Comparison of ENCODE assay signal across 8 mouse cellular contexts in the genomic region with DNA sequence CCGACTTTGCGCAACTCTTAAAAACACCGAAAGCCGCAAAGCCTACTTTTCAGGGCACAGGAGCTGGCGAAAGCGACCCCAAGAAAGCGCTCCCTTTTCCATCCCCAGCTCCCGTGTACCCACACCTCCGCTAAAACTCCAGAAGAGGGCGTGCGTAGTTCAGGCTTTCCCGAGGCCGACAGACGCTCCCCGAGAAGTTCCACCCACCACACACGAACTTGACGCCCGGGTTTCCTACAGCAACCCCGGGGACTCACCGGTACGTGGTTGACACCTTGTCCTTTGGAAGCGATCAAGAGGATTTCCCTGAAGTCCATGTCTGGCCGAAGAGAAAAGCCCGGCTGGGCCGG. TPM values are rescaled to one million over a fixed set of nuclear protein-coding genes. Genes with fewer than 3 reads are reported as not detected.
DNase-seq lines count a peak whose midpoint lies in the region; ATAC-seq and TF ChIP-seq lines count a peak whose summit lies in the region.

No protein-coding gene starts in this region.

- WGBS in heart, embryonic 13.5 days, result 2% methylated on average over 25 of the region's 25 CpGs
- 0% methylated on average over 25 of the region's 25 CpGs for WGBS in forebrain, embryonic 13.5 days
- WGBS in liver, embryonic 13.5 days (ENCODE audit: insufficient replicate concordance), result under 1% methylated on average over 25 of the region's 25 CpGs

- peaks cover 57% of the 10 kb centered on the region for H3K4me1 ChIP-seq in heart, embryonic 13.5 days
- peaks cover 4 to 8% of the 10 kb centered on the region in 2 experiments; a peak in 2 of 4 replicates for H3K4me1 ChIP-seq in MEL (ENCODE audit: control insufficient read depth in 1 of 2, insufficient read depth in 2 of 2, low read length in 2 of 2)
- H3K4me1 ChIP-seq in forebrain, embryonic 13.5 days, result peaks cover 52% of the 10 kb centered on the region
- H3K4me1 ChIP-seq in liver, embryonic 13.5 days (replicated peaks), result peaks cover 64% of the 10 kb centered on the region

- no peaks in the 10 kb centered on the region for H3K36me3 ChIP-seq in heart, embryonic 13.5 days
- peaks cover 0 to 10% of the 10 kb centered on the region in 2 experiments; a peak in 2 of 4 replicates for H3K36me3 ChIP-seq in MEL (ENCODE audit: control insufficient read depth in 1 of 2, insufficient read depth in 2 of 2, low read length in 2 of 2)
- no peaks in the 10 kb centered on the region for H3K36me3 ChIP-seq in forebrain, embryonic 13.5 days (ENCODE audit: poor library complexity, severe bottlenecking)
- H3K36me3 ChIP-seq in liver, embryonic 13.5 days, result no peaks in the 10 kb centered on the region

- peak overlapping the region; percentile 92 for H3K27ac ChIP-seq in heart, embryonic 13.5 days (replicated peaks)
- H3K27ac ChIP-seq in MEL (ENCODE audit: control insufficient read depth, low read depth, low read length), result peak overlapping the region; percentile 89
- H3K27ac ChIP-seq in forebrain, embryonic 13.5 days, result peak overlapping the region; percentile 82
- H3K27ac ChIP-seq in liver, embryonic 13.5 days, result peak overlapping the region; percentile 93

- no peaks in the 10 kb centered on the region for H3K9me3 ChIP-seq in heart, embryonic 13.5 days
- no peaks in the 10 kb centered on the region for H3K9me3 ChIP-seq in MEL (replicated peaks; ENCODE audit: insufficient read depth, low read length)
- no peaks in the 10 kb centered on the region for H3K9me3 ChIP-seq in forebrain, embryonic 13.5 days (replicated peaks)
- H3K9me3 ChIP-seq in liver, embryonic 13.5 days (replicated peaks), result no peaks in the 10 kb centered on the region

- DNase-seq in heart, postnatal 25 days (ENCODE audit: low spot score), result no peak
- DNase-seq in MEL (ENCODE audit: low read depth, low spot score), result no peak
- no peak for DNase-seq in liver, embryonic 13.5 days
- DNase-seq in telencephalon, adult 2 months (ENCODE audit: low read depth, low spot score), result peak; percentile 62
- DNase-seq in cerebellum, adult 8-10 months, result no peak
- DNase-seq in thymus, postnatal 14 days, result no peak

- H3K79me2 ChIP-seq in MEL (ENCODE audit: control insufficient read depth, insufficient read depth, low read length, poor library complexity), result peaks cover 27% of the 10 kb centered on the region

- H3K27me3 ChIP-seq in heart, embryonic 13.5 days (replicated peaks), result no peaks in the 10 kb centered on the region
- no peaks in the 10 kb centered on the region for H3K27me3 ChIP-seq in MEL (ENCODE audit: control insufficient read depth in 1 of 2, insufficient read depth in 2 of 2, low read length in 2 of 2)
- no peaks in the 10 kb centered on the region for H3K27me3 ChIP-seq in forebrain, embryonic 13.5 days
- H3K27me3 ChIP-seq in liver, embryonic 13.5 days, result no peaks in the 10 kb centered on the region

- peak overlapping the region; percentile 90 for H3K4me2 ChIP-seq in heart, embryonic 13.5 days
- peak overlapping the region; percentile 95 for H3K4me2 ChIP-seq in forebrain, embryonic 13.5 days
- peak overlapping the region; percentile 85 for H3K4me2 ChIP-seq in liver, embryonic 13.5 days

- TF ChIP-seq CTCF in MEL (IDR thresholded peaks at IDR 0.05 in 2 of 3, conservative IDR thresholded peaks at IDR 0.05 in 1 of 3; ENCODE audit: control insufficient read depth in 1 of 3, insufficient read depth in 1 of 3, low read depth in 2 of 3, low read length in 3 of 3, poor library complexity in 1 of 3, severe bottlenecking in 1 of 3), result peak in 2 of 3 experiments; percentile 52 to 55; a peak in 5 of 6 replicates

- TF ChIP-seq EP300 in MEL (IDR thresholded peaks at IDR 0.05; ENCODE audit: low read depth in 1 of 2, low read length in 2 of 2), result no peak

- peak overlapping the region; percentile 86 for H3K9ac ChIP-seq in heart, embryonic 13.5 days
- H3K9ac ChIP-seq in MEL (ENCODE audit: control insufficient read depth, low read depth, low read length, poor library complexity, severe bottlenecking), result peak overlapping the region; percentile 81
- H3K9ac ChIP-seq in forebrain, embryonic 13.5 days, result peak overlapping the region; percentile 69
- H3K9ac ChIP-seq in liver, embryonic 13.5 days, result peak overlapping the region; percentile 84

- H3K4me3 ChIP-seq in heart, embryonic 13.5 days, result peak overlapping the region; percentile 69
- peak overlapping the region; percentile 78 to 81 for H3K4me3 ChIP-seq in MEL (ENCODE audit: control insufficient read depth in 1 of 2, insufficient read depth in 1 of 2, low read depth in 2 of 2, low read length in 2 of 2)
- H3K4me3 ChIP-seq in forebrain, embryonic 13.5 days, result peak overlapping the region; percentile 67
- H3K4me3 ChIP-seq in liver, embryonic 13.5 days (replicated peaks), result peak overlapping the region; percentile 85

- ATAC-seq in heart, embryonic 13.5 days (ENCODE audit: extremely low read depth, insufficient number of reproducible peaks, low FRiP score, low TSS enrichment), result peak; percentile 28
- ATAC-seq in forebrain, embryonic 13.5 days, result no peak
- peak; percentile 72 for ATAC-seq in liver, embryonic 13.5 days (ENCODE audit: low read depth)

- intact Hi-C loops in heart, postnatal 25 days (cut with DNase I), result loop anchor here (5.0 kb wide), 1 partner anchor 210 kb away; the partner anchor contains the start of genes Gtf2h1 and Hps5

- TF ChIP-seq POLR2A in MEL (IDR thresholded peaks at IDR 0.05; ENCODE audit: control insufficient read depth in 1 of 2, insufficient read depth in 1 of 2, low read depth in 1 of 2, low read length in 2 of 2, poor library complexity in 1 of 2), result no peak

- peak; percentile 18 for TF ChIP-seq RAD21 in MEL (IDR thresholded peaks at IDR 0.05; ENCODE audit: low read depth, low read length)

TF ChIP-seq in MEL, 35 proteins besides CTCF, POLR2A, EP300 and RAD21:
- TF ChIP-seq UBTF (IDR thresholded peaks at IDR 0.05; ENCODE audit: borderline replicate concordance, insufficient read depth, low read depth, low read length) (no peak), USF1 (IDR thresholded peaks at IDR 0.05; ENCODE audit: low read depth, low read length) (no peak), KAT2A (conservative IDR thresholded peaks at IDR 0.05; ENCODE audit: low read depth, low read length) (no peak), SMC3 (IDR thresholded peaks at IDR 0.05; ENCODE audit: low read depth, low read length) (peak; percentile 33), MYC (IDR thresholded peaks at IDR 0.05; ENCODE audit: low read depth, low read length) (no peak)
TF ChIP-seq in MEL: peak in this region for 1.

RNA-seq across cellular contexts. Expression of gene Spty2d1, which starts 0.4 kb away (rescaled TPM):
- polyA plus RNA-seq in heart, embryonic 13.5 days (2015; fragmentation: Nextera tagmentation; extraction: Ambion mirVana), result 13.1 and 13.4 TPM in 2 replicates
- total RNA-seq in heart, postnatal 25 days (2021), result 1 to 10 TPM; 7.3 to 7.9 TPM
- 14.9 and 15.1 TPM in 2 replicates for total RNA-seq in MEL (2012; rRNA removed)
- 10 to 100 TPM; 14.4 to 36.9 TPM for polyA plus RNA-seq in MEL (2012; ENCODE audit: insufficient read depth in 1 of 2, insufficient read length in 2 of 2, low read depth in 1 of 2, low replicate concordance in 2 of 2, missing spikeins in 1 of 2)
- polyA plus RNA-seq in forebrain, embryonic 13.5 days (2015; fragmentation: Nextera tagmentation; extraction: Ambion mirVana), result 12.0 and 12.4 TPM in 2 replicates
- 10.6 and 13.1 TPM in 2 replicates for polyA plus RNA-seq in liver, embryonic 13.5 days (2015; fragmentation: Nextera tagmentation; extraction: Ambion mirVana)

RNA-seq across cellular contexts. Expression of gene Gm9999, which starts 24.4 kb away (rescaled TPM):
- not detected in 2 replicates for polyA plus RNA-seq in heart, embryonic 13.5 days (2015; fragmentation: Nextera tagmentation; extraction: Ambion mirVana)
- total RNA-seq in heart, postnatal 25 days (2021), result not detected
- total RNA-seq in MEL (2012; rRNA removed), result not detected in 2 replicates
- not detected for polyA plus RNA-seq in MEL (2012; ENCODE audit: insufficient read depth in 1 of 2, insufficient read length in 2 of 2, low read depth in 1 of 2, low replicate concordance in 2 of 2, missing spikeins in 1 of 2)
- polyA plus RNA-seq in forebrain, embryonic 13.5 days (2015; fragmentation: Nextera tagmentation; extraction: Ambion mirVana), result not detected in 2 replicates
- polyA plus RNA-seq in liver, embryonic 13.5 days (2015; fragmentation: Nextera tagmentation; extraction: Ambion mirVana), result not detected in 2 replicates

RNA-seq across cellular contexts. Expression of gene Tmem86a, which starts 42.6 kb away (rescaled TPM):
- polyA plus RNA-seq in heart, embryonic 13.5 days (2015; fragmentation: Nextera tagmentation; extraction: Ambion mirVana), result 22.5 and 25.1 TPM in 2 replicates
- 10 to 100 TPM; 23.7 to 31.8 TPM for total RNA-seq in heart, postnatal 25 days (2021)
- total RNA-seq in MEL (2012; rRNA removed), result 0.23 and 0.27 TPM in 2 replicates
- polyA plus RNA-seq in MEL (2012; ENCODE audit: insufficient read depth in 1 of 2, insufficient read length in 2 of 2, low read depth in 1 of 2, low replicate concordance in 2 of 2, missing spikeins in 1 of 2), result under 1 TPM in 1 of 2 experiments, not detected in 1; 0.54 TPM
- 19.0 and 20.0 TPM in 2 replicates for polyA plus RNA-seq in forebrain, embryonic 13.5 days (2015; fragmentation: Nextera tagmentation; extraction: Ambion mirVana)
- polyA plus RNA-seq in liver, embryonic 13.5 days (2015; fragmentation: Nextera tagmentation; extraction: Ambion mirVana), result 23.8 and 23.9 TPM in 2 replicates

RNA-seq across cellular contexts. Expression of gene Uevld, which starts 49.5 kb away (rescaled TPM):
- polyA plus RNA-seq in heart, embryonic 13.5 days (2015; fragmentation: Nextera tagmentation; extraction: Ambion mirVana), result 7.5 and 8.0 TPM in 2 replicates
- 10 to 100 TPM in 1 of 2 experiments, 1 to 10 TPM in 1; 8.2 to 10.8 TPM for total RNA-seq in heart, postnatal 25 days (2021)
- 1.9 and 2.8 TPM in 2 replicates for total RNA-seq in MEL (2012; rRNA removed)
- 1 to 10 TPM in 1 of 2 experiments, not detected in 1; 5.4 TPM for polyA plus RNA-seq in MEL (2012; ENCODE audit: insufficient read depth in 1 of 2, insufficient read length in 2 of 2, low read depth in 1 of 2, low replicate concordance in 2 of 2, missing spikeins in 1 of 2)
- 9.4 and 10.4 TPM in 2 replicates for polyA plus RNA-seq in forebrain, embryonic 13.5 days (2015; fragmentation: Nextera tagmentation; extraction: Ambion mirVana)
- polyA plus RNA-seq in liver, embryonic 13.5 days (2015; fragmentation: Nextera tagmentation; extraction: Ambion mirVana), result 5.3 and 6.2 TPM in 2 replicates

Comparison
In these comparisons a context has a peak if more than half of its experiments do, and no peak if none do; other contexts are left out.
1. RNA of gene Tmem86a, which starts 42.6 kb away (polyA plus RNA-seq): 23.8 to 23.9 TPM in liver, embryonic 13.5 days, 22.5 to 25.1 TPM in heart, embryonic 13.5 days and 19.0 to 20.0 TPM in forebrain, embryonic 13.5 days; 0.54 TPM in MEL; every median in the first group is over 10 times any median in the second.
2. Peak in every context shown above with its lines, with median percentiles within 50 percentile points of each other: H3K27ac ChIP-seq, H3K4me2 ChIP-seq, H3K4me3 ChIP-seq and H3K9ac ChIP-seq.